ENCODE assay signal across 24 mouse cellular contexts in the genomic region with DNA sequence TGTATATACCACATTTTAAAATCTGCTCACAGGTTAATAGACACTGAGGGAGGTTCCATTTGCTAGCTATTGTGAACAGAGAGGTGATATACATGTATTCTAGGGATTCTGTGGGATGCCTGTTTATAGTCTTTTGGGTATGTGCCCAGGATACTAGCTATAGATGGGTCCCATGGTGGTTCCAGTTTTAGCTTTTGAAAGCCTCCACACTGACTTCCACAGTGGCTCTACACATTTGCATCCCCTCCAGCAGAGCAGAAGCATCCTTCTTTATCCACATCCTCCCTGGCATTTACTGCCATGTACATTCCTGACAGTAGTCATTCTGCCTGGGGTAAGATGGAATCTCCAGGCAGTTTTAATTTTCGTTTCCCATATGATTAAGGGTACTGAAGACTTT. TPM values are rescaled to one million over a fixed set of nuclear protein-coding genes. Genes with fewer than 3 reads are reported as not detected.
DNase-seq lines count a peak whose midpoint lies in the region; ATAC-seq and TF ChIP-seq lines count a peak whose summit lies in the region.
"Had no signal": no experiment of that assay in that cellular context is flagged by ENCODE, and none has a peak within 500 bp of the region (broad histone marks: within the 10 kb centered on the region; RNA-seq: fewer than 3 reads in every experiment).

No protein-coding gene starts in this region.

- H3K9ac ChIP-seq in limb, embryonic 14.5 days (ENCODE audit: low read depth, low read length, severe bottlenecking) = no peak overlapping the region

- H3K4me3 ChIP-seq in limb, embryonic 14.5 days (replicated peaks; ENCODE audit: low read length) = no peak overlapping the region
- H3K4me3 ChIP-seq in limb, embryonic 10.5 days = no peak overlapping the region

- no peaks in the 10 kb centered on the region for H3K9me3 ChIP-seq in limb, embryonic 14.5 days (ENCODE audit: control insufficient read depth, low read length)
- H3K9me3 ChIP-seq in limb, embryonic 10.5 days (replicated peaks) = no peaks in the 10 kb centered on the region
- H3K9me3 ChIP-seq: G1E had no signal

- no peak overlapping the region for H3K27ac ChIP-seq in limb, embryonic 14.5 days (replicated peaks; ENCODE audit: low read depth, low read length)
- H3K27ac ChIP-seq in limb, embryonic 10.5 days = no peak overlapping the region

- no peaks in the 10 kb centered on the region for H3K36me3 ChIP-seq in limb, embryonic 14.5 days (ENCODE audit: control insufficient read depth, insufficient read depth, low read length)
- no peaks in the 10 kb centered on the region for H3K36me3 ChIP-seq in limb, embryonic 10.5 days
- H3K36me3 ChIP-seq: G1E had no signal

- no peak overlapping the region for H3K4me2 ChIP-seq in limb, embryonic 14.5 days (replicated peaks; ENCODE audit: low read depth, low read length, severe bottlenecking)

- ATAC-seq in frontal cortex, adult (ENCODE audit: low TSS enrichment) = peak; percentile 93
- ATAC-seq in limb, embryonic 14.5 days (ENCODE audit: low FRiP score, low read depth) = no peak
- ATAC-seq in activated CD4-positive, CD25-positive, alpha-beta regulatory T cell, adult 4 months = no peak
- ATAC-seq: CD4-positive, CD25-positive, alpha-beta regulatory T cell, adult 4 months; Patski had no signal

- no peak for DNase-seq in frontal cortex, adult 2 months (ENCODE audit: extremely low spot score in 1 of 2, low spot score in 1 of 2)
- peak; percentile 10 for DNase-seq in limb, embryonic 14.5 days (ENCODE audit: low spot score)
- DNase-seq in limb, embryonic 10.5 days (ENCODE audit: low spot score) = no peak
- peak; percentile 37 for DNase-seq in brain, adult 2 months (ENCODE audit: low read depth, low spot score)
- DNase-seq in telencephalon, adult 2 months (ENCODE audit: low read depth, low spot score) = peak; percentile 29
- DNase-seq in lung, adult 18-20 months = no peak
- DNase-seq: adrenal gland, adult 2 months; adrenal gland, adult 8-10 months; adrenal gland, postnatal 10 days; adrenal gland, postnatal 14 days; adrenal gland, postnatal 25 days; adrenal gland, postnatal 36 days; B cell, adult 2 months; cerebellum, adult 11 months; cerebellum, adult 11-12 months; cerebellum, adult 18-20 months; cerebellum, adult 2 months had no signal

- no peaks in the 10 kb centered on the region for H3K27me3 ChIP-seq in limb, embryonic 14.5 days (ENCODE audit: control insufficient read depth, insufficient read depth, low read length)
- no peaks in the 10 kb centered on the region for H3K27me3 ChIP-seq in limb, embryonic 10.5 days (ENCODE audit: low read depth, poor library complexity, severe bottlenecking)
- H3K27me3 ChIP-seq: CH12.LX, Patski had no signal

- 86% methylated on average over 1 of the region's 1 CpGs for WGBS in limb, embryonic 14.5 days
- 84% methylated on average over 1 of the region's 1 CpGs for WGBS in limb, embryonic 10.5 days

- no peaks in the 10 kb centered on the region for H3K4me1 ChIP-seq in limb, embryonic 14.5 days (ENCODE audit: control insufficient read depth, insufficient read depth, low read length)
- no peaks in the 10 kb centered on the region for H3K4me1 ChIP-seq in limb, embryonic 10.5 days

- TF ChIP-seq POLR2A in limb, embryonic 14.5 days (IDR thresholded peaks at IDR 0.05; ENCODE audit: borderline replicate concordance, extremely low read depth, insufficient read depth, insufficient read length) = no peak

RNA-seq across cellular contexts. Expression of gene Dcun1d4, which starts 30.5 kb away (rescaled TPM):
- 60.2 and 67.5 TPM in 2 replicates for polyA plus RNA-seq in frontal cortex, adult 2 months (2012; rRNA removed)
- 19.4 and 19.9 TPM in 2 replicates for polyA plus RNA-seq in limb, embryonic 14.5 days (2012; rRNA removed)
- polyA plus RNA-seq in limb, embryonic 14.5 days (2014; fragmentation: Nextera tagmentation; extraction: Ambion mirVana) = 27.0 and 34.2 TPM in 2 replicates
- 43.8 and 44.0 TPM in 2 replicates for polyA plus RNA-seq in limb, embryonic 10.5 days (2016; fragmentation: Nextera tagmentation; extraction: Ambion mirVana)
- 10 to 100 TPM; 11.0 to 13.4 TPM for polyA plus RNA-seq in activated CD4-positive, CD25-positive, alpha-beta regulatory T cell, adult 4 months (2017; shearing (Covaris generic))

RNA-seq across cellular contexts. Expression of gene Cwh43, which starts 44.4 kb away (rescaled TPM):
- 3.0 and 4.9 TPM in 2 replicates for polyA plus RNA-seq in frontal cortex, adult 2 months (2012; rRNA removed)
- 0.35 and 0.45 TPM in 2 replicates for polyA plus RNA-seq in limb, embryonic 14.5 days (2012; rRNA removed)
- polyA plus RNA-seq in limb, embryonic 14.5 days (2014; fragmentation: Nextera tagmentation; extraction: Ambion mirVana) = 0.70 and 1.4 TPM in 2 replicates
- not detected in 2 replicates for polyA plus RNA-seq in limb, embryonic 10.5 days (2016; fragmentation: Nextera tagmentation; extraction: Ambion mirVana)
- under 1 TPM in 1 of 2 experiments, not detected in 1; 0.15 TPM for polyA plus RNA-seq in activated CD4-positive, CD25-positive, alpha-beta regulatory T cell, adult 4 months (2017; shearing (Covaris generic))
- polyA plus RNA-seq: adrenal gland, adult 2 months; C2C12; CD4-positive, CD25-positive, alpha-beta regulatory T cell, adult 4 months; G1E; Patski had no signal

Comparison
In these comparisons a context has a peak if more than half of its experiments do, and no peak if none do; other contexts are left out.
1. DNase-seq: peak in limb, embryonic 14.5 days (single experiment), brain, adult 2 months (single experiment) and telencephalon, adult 2 months (single experiment); none in frontal cortex, adult 2 months (0 of 2), limb, embryonic 10.5 days (single experiment) and lung, adult 18-20 months (0 of 2).